Mouse (Mus musculus): Measurements from ENCODE around the gene Med21. TPM values are rescaled to one million over a fixed set of nuclear protein-coding genes. Genes with fewer than 3 reads are reported as not detected.
A peak's percentile ranks its signal among the peaks of the same experiment; 100 is the strongest.

Gene Med21
- polyA plus RNA-seq, 1 experiment from 2014 or later = 153 TPM

- ATAC-seq (replicated peaks; ENCODE audit: low FRiP score, low read depth) (no peak), DNase-seq (ENCODE audit: low spot score) (no peak)
- Histone ChIP-seq H3K4me3 (replicated peaks; ENCODE audit: low read depth, low read length) (no peak overlapping the region), H3K9ac (ENCODE audit: low read depth, low read length) (no peak overlapping the region), H3K4me2 (ENCODE audit: low read length) (no peak overlapping the region), H3K4me1 (replicated peaks; ENCODE audit: insufficient read depth, low read length) (no peaks in the 10 kb centered on the region), H3K27ac (no peak overlapping the region), H3K9me3 (replicated peaks; ENCODE audit: low read length) (no peaks in the 10 kb centered on the region), H3K27me3 (ENCODE audit: insufficient read depth, low read length) (no peaks in the 10 kb centered on the region), H3K36me3 (ENCODE audit: insufficient read depth, low read length) (peaks cover 41% of the 10 kb centered on the region)
- WGBS = 95% methylated on average over 5 of the region's 5 CpGs
- peak; percentile 13; the same call in 1 of the 2 replicates for TF ChIP-seq CTCF (IDR thresholded peaks at IDR 0.05; ENCODE audit: low read depth)
Observed at GRCm38 (mm10) chr6:146613907-146614306, 28.4 kb upstream of the Med21 start.

DNA sequence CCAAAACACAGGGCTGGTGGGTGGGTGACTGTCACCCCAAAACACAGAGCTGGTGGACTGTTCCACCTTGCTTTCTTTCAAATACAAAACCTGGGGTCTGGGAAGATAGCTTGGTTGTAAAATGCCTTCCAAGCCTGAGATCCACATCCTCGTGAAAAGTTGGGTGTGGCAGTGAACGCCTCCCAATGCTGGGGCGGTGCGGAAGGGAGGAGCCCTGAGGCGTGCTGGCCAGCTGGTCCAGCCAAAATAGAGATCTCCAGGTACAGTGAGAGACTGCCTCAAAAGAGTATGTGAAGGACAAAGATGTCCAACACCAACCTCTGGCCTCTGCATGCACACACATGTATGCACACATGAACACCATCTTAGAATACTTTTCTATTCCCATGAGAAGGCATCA, 27.8 kb upstream of the Med21 start:
- no peak overlapping the region for H3K27ac ChIP-seq
- no peak for TF ChIP-seq CTCF (IDR thresholded peaks at IDR 0.05; ENCODE audit: low read depth)
- WGBS = 88% methylated on average over 5 of the region's 5 CpGs
- peaks cover 37% of the 10 kb centered on the region for H3K36me3 ChIP-seq (ENCODE audit: insufficient read depth, low read length)
- H3K9ac ChIP-seq (ENCODE audit: low read depth, low read length) = no peak overlapping the region
- no peaks in the 10 kb centered on the region for H3K4me1 ChIP-seq (replicated peaks; ENCODE audit: insufficient read depth, low read length)
- no peaks in the 10 kb centered on the region for H3K9me3 ChIP-seq (replicated peaks; ENCODE audit: low read length)
- H3K4me2 ChIP-seq (ENCODE audit: low read length) = no peak overlapping the region
- no peak for DNase-seq (ENCODE audit: low spot score)
- ATAC-seq (replicated peaks; ENCODE audit: low FRiP score, low read depth) = no peak
- H3K4me3 ChIP-seq (replicated peaks; ENCODE audit: low read depth, low read length) = no peak overlapping the region
- no peaks in the 10 kb centered on the region for H3K27me3 ChIP-seq (ENCODE audit: insufficient read depth, low read length)

DNA sequence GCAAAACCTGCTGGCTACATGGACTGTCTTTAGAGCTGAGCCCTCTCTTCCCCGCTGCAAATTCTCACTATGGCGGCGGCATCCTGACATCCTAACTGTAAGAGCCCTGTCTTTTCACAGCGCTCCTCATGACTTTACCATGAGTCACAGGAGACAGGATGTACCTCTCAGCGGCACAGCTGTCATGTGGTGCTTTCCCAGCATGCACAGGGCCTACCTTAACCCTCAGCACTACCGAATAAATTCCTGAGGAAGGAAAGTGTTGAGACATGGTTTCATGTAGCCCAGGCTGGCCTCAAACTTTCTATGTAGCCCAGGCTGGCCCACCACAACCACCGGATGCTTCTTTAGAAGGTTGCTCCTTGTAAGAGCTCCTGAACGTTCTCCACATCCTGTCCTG, 26.5 kb upstream of the Med21 start:
- no peaks in the 10 kb centered on the region for H3K27me3 ChIP-seq (ENCODE audit: insufficient read depth, low read length)
- H3K36me3 ChIP-seq (ENCODE audit: insufficient read depth, low read length) = peaks cover 37% of the 10 kb centered on the region
- H3K4me2 ChIP-seq (ENCODE audit: low read length) = no peak overlapping the region
- TF ChIP-seq CTCF (IDR thresholded peaks at IDR 0.05; ENCODE audit: low read depth) = no peak
- H3K9me3 ChIP-seq (replicated peaks; ENCODE audit: low read length) = no peaks in the 10 kb centered on the region
- DNase-seq (ENCODE audit: low spot score) (no peak), ATAC-seq (replicated peaks; ENCODE audit: low FRiP score, low read depth) (no peak)
- H3K4me1 ChIP-seq (replicated peaks; ENCODE audit: insufficient read depth, low read length) = no peaks in the 10 kb centered on the region
- H3K27ac ChIP-seq = no peak overlapping the region
- 94% methylated on average over 8 of the region's 8 CpGs for WGBS
- no peak overlapping the region for H3K9ac ChIP-seq (ENCODE audit: low read depth, low read length)
- no peak overlapping the region for H3K4me3 ChIP-seq (replicated peaks; ENCODE audit: low read depth, low read length)

- Histone ChIP-seq H3K9me3 (replicated peaks; ENCODE audit: low read length) (no peaks in the 10 kb centered on the region), H3K4me1 (replicated peaks; ENCODE audit: insufficient read depth, low read length) (no peaks in the 10 kb centered on the region), H3K36me3 (ENCODE audit: insufficient read depth, low read length) (peaks cover 37% of the 10 kb centered on the region), H3K4me3 (replicated peaks; ENCODE audit: low read depth, low read length) (no peak overlapping the region), H3K27me3 (ENCODE audit: insufficient read depth, low read length) (no peaks in the 10 kb centered on the region), H3K9ac (ENCODE audit: low read depth, low read length) (no peak overlapping the region), H3K4me2 (ENCODE audit: low read length) (no peak overlapping the region), H3K27ac (no peak overlapping the region)
- no peak for TF ChIP-seq CTCF (IDR thresholded peaks at IDR 0.05; ENCODE audit: low read depth)
- DNase-seq (ENCODE audit: low spot score) = no peak
- WGBS = 92% methylated on average over 2 of the region's 2 CpGs
- no peak for ATAC-seq (replicated peaks; ENCODE audit: low FRiP score, low read depth)
Observed at GRCm38 (mm10) chr6:146616670-146617069, 25.7 kb upstream of the Med21 start.

DNA sequence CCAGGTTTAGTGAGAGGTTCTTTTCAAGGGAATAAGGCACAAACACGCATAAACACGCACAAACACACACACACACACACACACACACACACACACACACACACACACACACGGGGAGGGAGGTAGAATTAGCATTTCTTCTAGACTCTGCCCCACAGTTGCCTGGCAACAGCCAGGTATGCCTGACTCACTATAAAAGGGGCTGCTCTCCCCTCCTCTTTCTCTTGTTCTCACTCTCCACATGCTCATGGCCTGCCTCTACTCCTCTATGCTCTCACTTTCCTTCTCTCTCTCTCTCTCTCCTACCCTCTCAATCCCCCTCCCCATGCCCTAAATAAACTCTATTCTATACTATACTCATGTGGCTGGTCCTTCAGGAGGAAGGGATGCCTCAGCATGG, 14.2 kb upstream of the Med21 start:
- ATAC-seq (replicated peaks; ENCODE audit: low FRiP score, low read depth) (no peak), DNase-seq (ENCODE audit: low spot score) (no peak)
- Histone ChIP-seq H3K27me3 (ENCODE audit: insufficient read depth, low read length) (no peaks in the 10 kb centered on the region), H3K36me3 (ENCODE audit: insufficient read depth, low read length) (peaks cover 5% of the 10 kb centered on the region; the same call in 1 of the 2 replicates), H3K27ac (no peak overlapping the region), H3K4me3 (replicated peaks; ENCODE audit: low read depth, low read length) (no peak overlapping the region), H3K4me2 (ENCODE audit: low read length) (no peak overlapping the region), H3K9me3 (replicated peaks; ENCODE audit: low read length) (no peaks in the 10 kb centered on the region), H3K9ac (ENCODE audit: low read depth, low read length) (no peak overlapping the region), H3K4me1 (replicated peaks; ENCODE audit: insufficient read depth, low read length) (peaks cover 3% of the 10 kb centered on the region; the same call in 1 of the 2 replicates)
- no peak for TF ChIP-seq CTCF (IDR thresholded peaks at IDR 0.05; ENCODE audit: low read depth)
- 78% methylated on average over 3 of the region's 3 CpGs for WGBS

DNA sequence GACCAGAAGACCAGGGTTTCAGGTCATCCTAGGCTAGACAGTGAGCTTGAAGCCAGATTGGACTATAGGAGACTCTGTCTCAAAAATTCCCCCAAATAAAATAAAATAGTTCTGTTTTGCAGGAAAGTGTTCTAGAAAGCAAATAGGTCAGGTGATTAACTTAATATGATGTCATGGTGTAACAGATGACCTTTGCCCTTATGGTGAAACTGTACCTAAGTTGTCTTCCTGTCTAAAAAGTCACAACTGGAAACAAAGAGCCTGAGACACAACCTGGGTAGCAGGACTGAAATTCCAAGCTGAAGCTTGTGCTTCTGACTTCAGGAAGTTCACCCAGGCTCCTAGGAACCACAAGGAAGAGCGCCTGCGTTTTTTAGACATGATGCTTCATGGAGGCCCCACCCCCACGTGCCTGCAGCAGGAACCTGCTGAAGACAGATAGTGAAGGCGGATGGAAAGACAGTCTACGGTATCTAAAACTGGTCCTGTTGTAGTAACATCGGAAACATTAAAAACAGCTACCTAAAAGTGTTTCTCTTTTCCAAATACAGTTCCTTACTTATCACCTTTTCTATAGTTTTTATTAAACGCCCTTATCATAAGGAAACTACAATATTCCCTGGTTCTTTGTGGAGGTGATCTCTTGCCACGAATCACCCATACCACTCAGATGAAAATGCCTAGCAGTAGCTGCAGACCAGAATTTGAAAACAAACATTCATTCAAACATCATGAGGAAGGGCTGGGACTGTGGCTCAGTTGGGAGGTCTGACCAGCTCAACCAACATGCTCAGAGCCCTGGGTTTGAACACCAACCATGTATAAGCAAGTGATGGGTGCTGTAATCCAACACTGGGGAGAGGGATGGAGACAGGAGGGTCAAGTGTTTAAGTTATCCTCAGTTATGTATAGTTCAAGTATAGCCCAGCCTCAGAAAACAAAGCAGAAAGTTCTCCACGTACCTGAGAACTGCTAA, 12.3 kb upstream of the Med21 start:
- H3K27me3 ChIP-seq (ENCODE audit: insufficient read depth, low read length) = no peaks in the 10 kb centered on the region
- no peaks in the 10 kb centered on the region for H3K36me3 ChIP-seq (ENCODE audit: insufficient read depth, low read length)
- no peak overlapping the region for H3K9ac ChIP-seq (ENCODE audit: low read depth, low read length)
- peaks cover 5% of the 10 kb centered on the region; the same call in 1 of the 2 replicates for H3K4me1 ChIP-seq (replicated peaks; ENCODE audit: insufficient read depth, low read length)
- DNase-seq (ENCODE audit: low spot score) (no peak), ATAC-seq (replicated peaks; ENCODE audit: low FRiP score, low read depth) (no peak)
- H3K9me3 ChIP-seq (replicated peaks; ENCODE audit: low read length) = no peaks in the 10 kb centered on the region
- H3K4me2 ChIP-seq (ENCODE audit: low read length) = no peak overlapping the region
- WGBS = 85% methylated on average over 9 of the region's 9 CpGs
- no peak overlapping the region for H3K4me3 ChIP-seq (replicated peaks; ENCODE audit: low read depth, low read length)
- H3K27ac ChIP-seq = no peak overlapping the region
- TF ChIP-seq CTCF (IDR thresholded peaks at IDR 0.05; ENCODE audit: low read depth) = no peak
